Mouse (Mus musculus) CD8-positive naive resting alpha-beta T cell, adult 57 days (primary cell): ENCODE measurements around the gene Ms4a6c. TPM values are rescaled to one million over a fixed set of nuclear protein-coding genes. Genes with fewer than 3 reads are reported as not detected.

Experiments used
- total RNA-seq: library from RNA; stranded (reverse); gene quantifications from one replicate; pipeline ENCODE4 v1.2.4, GENCODE M21; 2023

Gene Ms4a6c
- 33.8 TPM for total RNA-seq

GRCm38 (mm10) chr19:11469215-11469614, at the start of gene Ms4a6c:
Ms4a6c (plus strand) TSS chr19:11469366.

GRCm38 (mm10) chr19:11443338-11443737, 25.8 kb upstream of the Ms4a6c start, which contains the start of gene Ms4a4b:
Ms4a4b (plus strand) TSS chr19:11443553.

GRCm38 (mm10) chr19:11485746-11486145, 16.6 kb downstream of the Ms4a6c start, which contains the start of gene Gm8369:
Gm8369 (plus strand) TSS chr19:11485938.

GRCm38 (mm10) chr19:11516246-11516645, 47.1 kb downstream of the Ms4a6c start, which contains the start of gene Ms4a6b:
Ms4a6b (plus strand) TSS chr19:11516512.

Other genes starting within 250 kb of the Ms4a6c start
- not detected for gene Ms4a12, start 236.9 kb upstream of the Ms4a6c start, total RNA-seq
- gene Ms4a1, start 203.1 kb upstream of the Ms4a6c start, total RNA-seq = 44.6 TPM
- gene Ms4a5, start 185.5 kb upstream of the Ms4a6c start, total RNA-seq = not detected
- not detected for gene Ms4a14, start 154.9 kb upstream of the Ms4a6c start, total RNA-seq
- gene Ms4a7, start 133.2 kb upstream of the Ms4a6c start, total RNA-seq = 0.61 TPM
- gene Ms4a4a, start 93.8 kb upstream of the Ms4a6c start, total RNA-seq = 1.5 TPM
- gene Ms4a4c, start 64.6 kb upstream of the Ms4a6c start, total RNA-seq = 53.2 TPM
- gene Ms4a4b, start 25.8 kb upstream of the Ms4a6c start, total RNA-seq = 937 TPM
- gene Gm8369, start 16.6 kb downstream of the Ms4a6c start, total RNA-seq = 328 TPM
- gene Ms4a6b, start 47.1 kb downstream of the Ms4a6c start, total RNA-seq = 604 TPM
- not detected for gene Ms4a4d, start 67.4 kb downstream of the Ms4a6c start, total RNA-seq
- gene Ms4a6d, start 135.5 kb downstream of the Ms4a6c start, total RNA-seq = 8.6 TPM
- not detected for gene Ms4a2, start 154.4 kb downstream of the Ms4a6c start, total RNA-seq
- gene Ms4a3, start 171.5 kb downstream of the Ms4a6c start, total RNA-seq = not detected
- gene Oosp2, start 191.2 kb downstream of the Ms4a6c start, total RNA-seq = not detected
- not detected for gene Oosp1, start 221.8 kb downstream of the Ms4a6c start, total RNA-seq
- not detected for gene Oosp3, start 227.7 kb downstream of the Ms4a6c start, total RNA-seq